19 mouse cellular contexts compared by ENCODE assay signal in genomic region chr11:5193576-5193881, GRCm38 (mm10). TPM values are rescaled to one million over a fixed set of nuclear protein-coding genes. Genes with fewer than 3 reads are reported as not detected.
DNase-seq lines count a peak whose midpoint lies in the region; ATAC-seq lines count a peak whose summit lies in the region.
"Had no signal": no experiment of that assay in that cellular context is flagged by ENCODE, and none has a peak within 500 bp of the region (broad histone marks: within the 10 kb centered on the region; RNA-seq: fewer than 3 reads in every experiment).

No protein-coding gene starts in this region.

- no peak overlapping the region for H3K4me2 ChIP-seq in heart, embryonic 13.5 days
- H3K4me2 ChIP-seq in hindbrain, embryonic 13.5 days, result no peak overlapping the region
- no peak overlapping the region for H3K4me2 ChIP-seq in hindbrain, embryonic 12.5 days (replicated peaks)
- H3K4me2 ChIP-seq in limb, embryonic 11.5 days (ENCODE audit: low read depth, severe bottlenecking), result no peak overlapping the region
- H3K4me2 ChIP-seq: forebrain, embryonic 12.5 days; intestine, embryonic 15.5 days; midbrain, embryonic 15.5 days had no signal

- peaks cover 60% of the 10 kb centered on the region for H3K4me1 ChIP-seq in heart, embryonic 13.5 days
- peaks cover 24% of the 10 kb centered on the region for H3K4me1 ChIP-seq in hindbrain, embryonic 13.5 days (replicated peaks)
- H3K4me1 ChIP-seq in hindbrain, embryonic 12.5 days, result peaks cover 34% of the 10 kb centered on the region
- H3K4me1 ChIP-seq in limb, embryonic 11.5 days (ENCODE audit: control insufficient read depth, insufficient read depth, low read length), result peaks cover 4% of the 10 kb centered on the region; the same call in 1 of the 2 replicates
- H3K4me1 ChIP-seq: midbrain, embryonic 15.5 days had no signal

- no peaks in the 10 kb centered on the region for H3K9me3 ChIP-seq in heart, embryonic 13.5 days
- no peaks in the 10 kb centered on the region for H3K9me3 ChIP-seq in hindbrain, embryonic 13.5 days
- H3K9me3 ChIP-seq in hindbrain, embryonic 12.5 days (replicated peaks), result no peaks in the 10 kb centered on the region
- H3K9me3 ChIP-seq in limb, embryonic 11.5 days (ENCODE audit: control insufficient read depth, low read length), result no peaks in the 10 kb centered on the region
- H3K9me3 ChIP-seq: forebrain, embryonic 12.5 days; intestine, embryonic 15.5 days; midbrain, embryonic 15.5 days had no signal

- peak overlapping the region; percentile 63 for H3K27ac ChIP-seq in heart, embryonic 13.5 days (replicated peaks)
- H3K27ac ChIP-seq in hindbrain, embryonic 13.5 days, result no peak overlapping the region
- H3K27ac ChIP-seq in hindbrain, embryonic 12.5 days, result no peak overlapping the region
- H3K27ac ChIP-seq in limb, embryonic 11.5 days (replicated peaks; ENCODE audit: low read depth, low read length), result no peak overlapping the region; the same call in 1 of the 2 replicates
- H3K27ac ChIP-seq: forebrain, embryonic 12.5 days; intestine, embryonic 15.5 days; midbrain, embryonic 15.5 days had no signal

- no peaks in the 10 kb centered on the region for H3K27me3 ChIP-seq in heart, embryonic 13.5 days (replicated peaks)
- no peaks in the 10 kb centered on the region for H3K27me3 ChIP-seq in hindbrain, embryonic 13.5 days
- no peaks in the 10 kb centered on the region for H3K27me3 ChIP-seq in hindbrain, embryonic 12.5 days
- no peaks in the 10 kb centered on the region for H3K27me3 ChIP-seq in limb, embryonic 11.5 days (ENCODE audit: control insufficient read depth, insufficient read depth, low read length)
- H3K27me3 ChIP-seq: forebrain, embryonic 12.5 days; intestine, embryonic 15.5 days; midbrain, embryonic 15.5 days had no signal

- peak overlapping the region; percentile 48 for H3K9ac ChIP-seq in heart, embryonic 13.5 days
- 0 out of 2 replicates have a peak overlapping the region, but pooled peaks have one; percentile 19 for H3K9ac ChIP-seq in hindbrain, embryonic 13.5 days
- no peak overlapping the region for H3K9ac ChIP-seq in hindbrain, embryonic 12.5 days
- H3K9ac ChIP-seq in limb, embryonic 11.5 days (ENCODE audit: low read length), result peak overlapping the region; percentile 22; the same call in 1 of the 2 replicates
- H3K9ac ChIP-seq: forebrain, embryonic 12.5 days; intestine, embryonic 15.5 days; midbrain, embryonic 15.5 days had no signal

- no peak overlapping the region for H3K4me3 ChIP-seq in heart, embryonic 13.5 days
- no peak overlapping the region for H3K4me3 ChIP-seq in hindbrain, embryonic 13.5 days
- no peak overlapping the region for H3K4me3 ChIP-seq in hindbrain, embryonic 12.5 days
- no peak overlapping the region for H3K4me3 ChIP-seq in limb, embryonic 11.5 days (ENCODE audit: low read depth, low read length)
- H3K4me3 ChIP-seq: forebrain, embryonic 12.5 days; intestine, embryonic 15.5 days; midbrain, embryonic 15.5 days had no signal

- peaks cover 42% of the 10 kb centered on the region for H3K36me3 ChIP-seq in heart, embryonic 13.5 days
- H3K36me3 ChIP-seq in hindbrain, embryonic 13.5 days, result peaks cover 12% of the 10 kb centered on the region
- peaks cover 5% of the 10 kb centered on the region for H3K36me3 ChIP-seq in hindbrain, embryonic 12.5 days
- no peaks in the 10 kb centered on the region for H3K36me3 ChIP-seq in limb, embryonic 11.5 days (ENCODE audit: control insufficient read depth, insufficient read depth, low read length)
- H3K36me3 ChIP-seq: midbrain, embryonic 15.5 days had no signal

- intact Hi-C loops in heart, postnatal 36 days (cut with DNase I), result no loop called here
- intact Hi-C loops in left cerebral cortex, postnatal 14 days (cut with DNase I), result no loop called here

- no peak for DNase-seq in heart, postnatal 36 days
- DNase-seq in limb, embryonic 11.5 days (ENCODE audit: low spot score), result no peak
- no peak for DNase-seq in frontal cortex, postnatal 36 days (ENCODE audit: low spot score in 2 of 2)
- no peak for DNase-seq in left cerebral cortex, postnatal 14 days (ENCODE audit: low spot score in 2 of 2)
- DNase-seq: adrenal gland, adult 2 months; cerebellum, adult 11-12 months; cerebellum, postnatal 10 days; kidney, adult 8-10 months; kidney, postnatal 14 days; lung, postnatal 4 days; right cerebral cortex, postnatal 4 days; thymus, postnatal 25 days had no signal

- WGBS in heart, embryonic 13.5 days, result 10% methylated on average over 1 of the region's 1 CpGs
- WGBS in hindbrain, embryonic 13.5 days, result 65% methylated on average over 1 of the region's 1 CpGs
- 65% methylated on average over 1 of the region's 1 CpGs for WGBS in hindbrain, embryonic 12.5 days
- 53% methylated on average over 1 of the region's 1 CpGs for WGBS in limb, embryonic 11.5 days

- ATAC-seq in heart, embryonic 13.5 days (ENCODE audit: extremely low read depth, insufficient number of reproducible peaks, low FRiP score, low TSS enrichment), result no peak
- ATAC-seq in hindbrain, embryonic 13.5 days (ENCODE audit: low FRiP score), result no peak
- no peak for ATAC-seq in hindbrain, embryonic 12.5 days (ENCODE audit: low FRiP score)
- ATAC-seq in limb, embryonic 11.5 days (ENCODE audit: insufficient number of reproducible peaks, low FRiP score, low TSS enrichment, low read depth), result no peak
- ATAC-seq: hindbrain, embryonic 16.5 days; intestine, embryonic 15.5 days; midbrain, embryonic 15.5 days had no signal

RNA-seq across cellular contexts. Expression of gene Emid1, which starts 41.5 kb away (rescaled TPM):
- polyA plus RNA-seq in heart, embryonic 13.5 days (2015; fragmentation: Nextera tagmentation; extraction: Ambion mirVana), result 8.6 and 9.3 TPM in 2 replicates
- 1 to 10 TPM; 2.1 to 3.8 TPM for total RNA-seq in heart, postnatal 36 days (2021)
- 13.8 and 15.9 TPM in 2 replicates for polyA plus RNA-seq in hindbrain, embryonic 13.5 days (2015; fragmentation: Nextera tagmentation; extraction: Ambion mirVana)
- polyA plus RNA-seq in hindbrain, embryonic 12.5 days (2016; fragmentation: Nextera tagmentation; extraction: Ambion mirVana), result 17.7 and 21.9 TPM in 2 replicates
- polyA plus RNA-seq in limb, embryonic 11.5 days (2014; fragmentation: Nextera tagmentation; extraction: Ambion mirVana), result 9.9 and 11.5 TPM in 2 replicates
- total RNA-seq in left cerebral cortex, postnatal 14 days (2021), result 10 to 100 TPM; 27.6 to 32.5 TPM
